Mouse (Mus musculus) hindbrain, postnatal 0 days (tissue): ENCODE data around the gene Sncg. TPM values are rescaled to one million over a fixed set of nuclear protein-coding genes. Genes with fewer than 3 reads are reported as not detected.

Experiments used
- ATAC-seq: fragments of 200-750 bp; cut with Nextera tagmentation; 2 replicates; pipeline ENCODE4 v1.8.0; 2017; ENCODE audit warnings: mild to moderate bottlenecking, moderate TSS enrichment, moderate library complexity
- DNase-seq: peaks from one replicate; pipeline ENCODE4 v3.0.0-alpha.2; 2015; ENCODE audit warnings: low spot score
- H3K27ac ChIP-seq: fragments of 300-500 bp; sonication (generic); 2 replicates; pipeline ENCODE4 v1.5.1; 2014; ENCODE audit warnings: mild to moderate bottlenecking
- H3K27me3 ChIP-seq: fragments of 300-500 bp; sonication (generic); 2 replicates; pipeline ENCODE4 v1.6.1; 2014; ENCODE audit warnings: low read length, mixed read lengths; ENCODE audit not compliant: insufficient read depth
- H3K36me3 ChIP-seq: fragments of 300-500 bp; sonication (generic); 2 replicates; pipeline ENCODE4 v1.6.1; 2014; ENCODE audit warnings: low read length, mixed read lengths; ENCODE audit not compliant: insufficient read depth
- H3K4me1 ChIP-seq: fragments of 300-500 bp; sonication (generic); 2 replicates; pipeline ENCODE4 v1.6.1; 2014; ENCODE audit warnings: antibody characterized with exemption, low read length, mixed read lengths; ENCODE audit not compliant: insufficient read depth
- H3K4me2 ChIP-seq: fragments of 300-500 bp; sonication (generic); 2 replicates; pipeline ENCODE4 v1.6.1; 2014; ENCODE audit warnings: low read depth, mild to moderate bottlenecking, low read length, moderate library complexity, mixed read lengths
- H3K4me3 ChIP-seq: fragments of 300-500 bp; sonication (generic); 2 replicates; pipeline ENCODE4 v1.5.1; 2014; ENCODE audit warnings: low read length
- H3K9ac ChIP-seq: fragments of 300-500 bp; sonication (generic); replicated peaks from 2 replicates; pipeline ENCODE4 v1.6.1; 2014; ENCODE audit warnings: mild to moderate bottlenecking, low read length, moderate library complexity, mixed read lengths
- H3K9me3 ChIP-seq: fragments of 300-500 bp; sonication (generic); 2 replicates; pipeline ENCODE4 v1.6.1; 2016; ENCODE audit warnings: low read length, mixed read lengths
- CTCF ChIP-seq: IDR thresholded peaks from 2 replicates; pipeline ENCODE4 v1.5.1; 2016; ENCODE audit warnings: antibody characterized with exemption, control low read depth, low read depth
- WGBS: fragments of 180-500 bp; shearing (Covaris S2); extraction: QIAGEN DNeasy Blood & Tissue Kit; methylation state at CpG from one replicate; pipeline ENCODE4 v1.1.7; 2014; 5-methylcytosine and 5-hydroxymethylcytosine counted together
- polyA plus RNA-seq: library from polyadenylated mRNA; unstranded; fragments of >200 nt; fragmentation: Nextera tagmentation; extraction: Ambion mirVana; gene quantifications from 2 replicates; pipeline ENCODE4 v1.2.1, GENCODE M21; 2015
- total RNA-seq: library from RNA; depleted of rRNA; stranded (reverse); fragments of >200 nt; gene quantifications from 2 replicates; pipeline ENCODE4 v1.2.3, GENCODE M21; 2014

The Sncg gene
- total and polyA plus RNA-seq, 2 experiments from 2014 or later, result 49.5 to 164 TPM

DNA sequence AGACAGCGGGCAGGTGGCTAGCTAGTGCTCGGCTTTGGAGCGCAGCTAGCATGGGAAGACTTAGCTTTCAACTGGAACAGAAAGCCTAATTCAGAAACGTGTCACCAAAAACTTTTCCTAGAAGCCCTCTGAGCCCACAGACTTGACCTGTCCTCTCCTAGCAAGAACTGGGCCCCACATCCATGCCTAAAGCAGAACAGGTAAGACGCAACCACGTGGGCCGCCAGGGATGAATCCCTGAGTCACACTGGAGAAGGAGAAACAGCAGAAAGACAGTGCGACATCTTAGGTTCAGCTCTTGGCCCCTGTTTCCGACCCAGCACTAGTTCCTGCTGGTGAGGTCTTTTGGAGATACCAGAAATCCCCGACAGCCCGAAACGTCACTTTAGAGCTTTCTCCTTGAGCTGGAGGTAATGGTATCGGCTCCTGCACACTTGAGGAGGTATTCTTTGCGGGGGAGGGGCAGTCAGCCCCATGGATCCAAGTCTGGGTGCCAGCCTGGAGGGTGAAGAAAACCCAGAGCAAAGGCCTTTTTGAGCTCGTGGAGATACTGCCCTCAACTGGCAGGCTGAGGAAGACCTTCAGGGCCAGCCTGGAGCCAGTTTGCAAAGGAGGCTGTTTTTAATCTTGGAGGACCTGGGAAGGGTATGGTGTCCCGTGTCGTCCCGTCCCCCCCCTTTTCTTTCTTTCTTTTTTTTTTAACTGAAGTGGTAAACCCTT lies 11.7 kb downstream of the Sncg start:
- H3K4me3 ChIP-seq, result peak overlapping the region; percentile 40
- no peaks in the 10 kb centered on the region for H3K4me1 ChIP-seq
- H3K9me3 ChIP-seq, result no peaks in the 10 kb centered on the region
- TF ChIP-seq CTCF, result peak; percentile 81
- H3K9ac ChIP-seq, result peak overlapping the region; percentile 64; the same call in 1 of the 2 replicates
- H3K4me2 ChIP-seq, result peak overlapping the region; percentile 65
- no peaks in the 10 kb centered on the region for H3K27me3 ChIP-seq
- ATAC-seq, result peak; percentile 77
- DNase-seq, result peak; percentile 85
- no peaks in the 10 kb centered on the region for H3K36me3 ChIP-seq
- WGBS, result 36% methylated on average over 18 of the region's 18 CpGs
- peak overlapping the region; percentile 74; the same call in 1 of the 2 replicates for H3K27ac ChIP-seq

DNA sequence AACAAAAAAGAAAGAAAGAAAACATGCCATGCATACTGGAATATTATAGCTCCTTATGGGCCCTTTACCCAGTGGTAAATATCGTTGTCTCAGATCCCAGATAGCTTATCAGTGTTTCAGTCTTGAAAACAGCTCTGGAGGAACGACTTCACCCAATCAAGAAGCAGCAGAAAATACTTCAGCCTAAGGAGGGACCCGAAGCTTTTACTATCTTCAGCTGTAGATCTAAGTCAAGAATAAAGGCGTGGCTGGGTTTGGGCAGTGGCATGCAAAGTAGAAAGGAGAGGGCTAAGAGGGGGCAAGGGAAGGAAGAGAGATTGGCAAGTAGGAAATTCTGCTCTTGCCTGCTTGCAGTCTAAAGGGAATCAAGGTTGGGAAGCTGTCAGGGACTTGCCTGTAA lies 12.5 kb downstream of the Sncg start:
- ATAC-seq (no peak), DNase-seq (no peak)
- Histone ChIP-seq H3K4me3 (no peak overlapping the region), H3K27me3 (no peaks in the 10 kb centered on the region), H3K9me3 (no peaks in the 10 kb centered on the region), H3K27ac (no peak overlapping the region), H3K9ac (no peak overlapping the region), H3K4me1 (no peaks in the 10 kb centered on the region), H3K4me2 (no peak overlapping the region), H3K36me3 (no peaks in the 10 kb centered on the region)
- 89% methylated on average over 4 of the region's 4 CpGs for WGBS
- TF ChIP-seq CTCF, result no peak

DNA sequence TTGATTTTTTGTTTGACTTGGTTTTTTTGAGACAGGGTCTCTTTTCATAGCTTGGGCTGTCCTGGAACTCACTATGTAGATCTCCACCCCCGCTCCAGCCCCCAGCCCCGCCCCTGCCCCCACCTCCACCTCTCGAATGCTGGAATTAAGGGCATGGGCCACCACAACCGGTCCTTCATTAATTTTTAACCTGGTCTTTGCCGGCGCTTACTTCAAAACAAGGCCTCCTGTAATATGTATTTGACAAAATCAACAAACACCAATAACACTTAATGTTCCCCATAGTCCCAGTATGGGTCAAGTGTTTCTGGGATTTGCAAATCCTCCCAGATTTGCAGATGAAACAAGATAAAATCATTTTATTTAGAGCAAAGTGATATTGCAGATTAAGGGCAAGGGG lies 14.3 kb downstream of the Sncg start:
- Histone ChIP-seq H3K4me1 (no peaks in the 10 kb centered on the region), H3K36me3 (no peaks in the 10 kb centered on the region), H3K4me3 (no peak overlapping the region), H3K9me3 (no peaks in the 10 kb centered on the region), H3K9ac (no peak overlapping the region), H3K27me3 (no peaks in the 10 kb centered on the region), H3K27ac (no peak overlapping the region), H3K4me2 (no peak overlapping the region)
- TF ChIP-seq CTCF, result no peak
- no peak for DNase-seq
- no peak for ATAC-seq
- 53% methylated on average over 6 of the region's 6 CpGs for WGBS

DNA sequence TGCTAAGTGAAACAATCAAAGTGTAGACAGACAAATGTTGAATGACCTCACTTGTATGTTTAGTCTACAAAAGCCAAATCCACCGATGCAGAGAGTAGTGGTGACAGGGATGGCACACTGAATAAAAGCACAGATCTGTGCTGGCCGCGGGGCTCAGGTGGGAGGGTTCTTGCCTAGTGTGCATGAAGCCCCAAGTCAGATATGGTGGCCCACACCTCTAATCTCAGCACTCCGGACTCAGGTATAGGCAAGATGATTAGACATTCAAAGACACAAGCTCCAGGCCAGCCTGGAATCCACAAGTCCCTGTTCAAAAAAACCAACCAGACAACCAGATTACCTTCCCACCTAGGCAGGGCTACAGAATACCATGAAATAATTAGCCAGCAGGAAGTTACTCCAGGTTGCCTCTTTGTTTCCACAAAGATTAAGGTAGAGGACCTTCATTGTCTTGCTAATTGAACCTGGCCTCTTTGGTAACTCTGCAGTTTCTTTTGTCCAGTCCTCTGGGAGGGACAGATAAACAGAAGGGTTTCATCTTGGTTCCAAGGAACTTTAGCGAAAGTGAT lies 14.8 kb downstream of the Sncg start:
- TF ChIP-seq CTCF, result no peak
- no peaks in the 10 kb centered on the region for H3K36me3 ChIP-seq
- no peak for ATAC-seq
- H3K27me3 ChIP-seq, result no peaks in the 10 kb centered on the region
- 58% methylated on average over 5 of the region's 5 CpGs for WGBS
- H3K9me3 ChIP-seq, result no peaks in the 10 kb centered on the region
- no peak overlapping the region for H3K9ac ChIP-seq
- H3K4me1 ChIP-seq, result no peaks in the 10 kb centered on the region
- no peak overlapping the region for H3K4me3 ChIP-seq
- no peak for DNase-seq
- H3K4me2 ChIP-seq, result no peak overlapping the region
- no peak overlapping the region for H3K27ac ChIP-seq

DNA sequence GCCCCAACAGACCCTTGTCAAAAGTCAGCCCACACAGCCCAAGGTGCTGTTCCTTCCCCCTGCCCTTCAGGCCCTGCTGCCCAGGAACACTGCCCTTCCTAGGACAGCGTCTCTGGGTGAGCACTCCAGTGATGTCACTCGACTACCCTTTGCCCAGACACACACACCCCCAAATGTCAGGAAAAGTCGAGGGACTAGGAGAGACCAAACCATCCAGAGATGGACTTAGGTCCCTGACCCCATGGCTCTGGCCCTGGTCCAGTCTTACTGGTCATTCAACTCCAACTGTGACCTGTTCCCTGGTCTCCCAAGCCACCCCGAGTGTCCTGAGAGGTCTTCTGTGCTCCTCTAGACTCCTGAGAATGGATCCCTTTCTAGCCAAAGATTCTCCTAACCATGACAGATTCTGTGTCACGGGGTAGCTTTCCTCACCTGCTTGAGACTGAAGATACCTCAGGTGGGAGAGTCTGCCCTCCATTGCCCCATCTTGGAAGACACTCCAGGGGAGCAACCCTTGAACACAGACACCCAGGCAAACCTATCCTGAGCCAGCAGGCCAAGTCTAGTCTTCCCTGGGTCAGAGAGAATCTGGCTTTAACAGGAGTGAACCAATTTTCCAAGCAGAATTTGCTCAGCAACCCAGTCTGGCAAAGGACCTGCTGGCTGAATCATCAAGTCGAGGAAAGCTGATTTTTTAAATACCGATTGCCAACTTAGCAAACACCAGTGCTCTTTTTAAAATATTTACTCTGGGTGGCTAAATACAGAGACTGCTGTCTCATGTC lies 16.7 kb downstream of the Sncg start:
- no peak for ATAC-seq
- no peak overlapping the region for H3K27ac ChIP-seq
- TF ChIP-seq CTCF, result no peak
- no peaks in the 10 kb centered on the region for H3K4me1 ChIP-seq
- no peak overlapping the region for H3K9ac ChIP-seq
- 79% methylated on average over 7 of the region's 7 CpGs for WGBS
- H3K4me3 ChIP-seq, result no peak overlapping the region
- no peak overlapping the region for H3K4me2 ChIP-seq
- H3K36me3 ChIP-seq, result no peaks in the 10 kb centered on the region
- H3K27me3 ChIP-seq, result no peaks in the 10 kb centered on the region
- DNase-seq, result no peak
- H3K9me3 ChIP-seq, result no peaks in the 10 kb centered on the region

DNA sequence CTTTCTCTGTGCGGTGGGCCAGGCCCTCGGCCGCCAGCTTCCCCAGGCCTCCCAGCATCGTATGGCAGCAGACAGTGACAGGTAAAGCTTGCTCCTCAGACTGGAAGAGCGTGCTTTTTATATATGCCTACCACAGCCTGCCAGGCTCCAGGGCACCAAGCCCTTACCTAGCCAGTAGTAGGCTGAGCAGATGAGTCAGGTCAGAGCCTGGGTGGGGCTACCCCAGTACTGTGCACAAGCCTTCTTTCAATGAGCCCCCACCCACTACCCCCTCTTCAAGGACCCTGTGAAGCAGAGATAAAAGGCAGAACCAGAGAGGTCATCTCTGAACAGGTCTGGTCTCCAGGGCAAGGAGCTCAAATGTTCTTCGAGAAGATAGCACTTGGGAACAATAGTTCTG lies 19.3 kb downstream of the Sncg start, which contains the start of gene Fam25c:
Gene Fam25c, minus strand, starts transcription at position 133 of the 400 bp plus-strand sequence.
- Histone ChIP-seq H3K27ac (no peak within 1 kb of the TSS), H3K27me3 (no peaks in the 10 kb centered on the region), H3K4me1 (no peaks in the 10 kb centered on the region), H3K4me2 (no peak within 1 kb of the TSS), H3K9me3 (no peaks in the 10 kb centered on the region), H3K9ac (no peak within 1 kb of the TSS), H3K36me3 (no peaks in the 10 kb centered on the region), H3K4me3 (no peak within 1 kb of the TSS)
- TF ChIP-seq CTCF, result no peak
- WGBS, result 89% methylated on average over 6 of the region's 6 CpGs
- no peak for DNase-seq
- no peak; the same call in 1 of the 2 replicates for ATAC-seq
